Mouse (Mus musculus): Measurements from ENCODE around the gene Ager. TPM values are rescaled to one million over a fixed set of nuclear protein-coding genes. Genes with fewer than 3 reads are reported as not detected.
A peak's percentile ranks its signal among the peaks of the same experiment; 100 is the strongest.

Ager gene
- polyA plus RNA-seq, 1 experiment from 2014 or later = 1.5 TPM

- no peak for TF ChIP-seq CTCF (IDR thresholded peaks at IDR 0.05; ENCODE audit: low read depth)
- H3K9ac ChIP-seq (ENCODE audit: low read depth, low read length) = peak within 1 kb of the TSS; percentile 57
- H3K27ac ChIP-seq (ENCODE audit: low read depth, low read length) = 0 out of 2 replicates have a peak within 1 kb of the TSS, but pooled peaks have one; percentile 41
- no peaks in the 10 kb centered on the region for H3K27me3 ChIP-seq (replicated peaks; ENCODE audit: control insufficient read depth, insufficient read depth, low read length)
- 0 out of 2 replicates have a peak, but pooled peaks cover 7% of the 10 kb centered on the region for H3K4me1 ChIP-seq (replicated peaks; ENCODE audit: control insufficient read depth, insufficient read depth, low read length)
- ATAC-seq = peak; percentile 70
- WGBS = under 1% methylated on average over 16 of the region's 16 CpGs
- no peaks in the 10 kb centered on the region; the same call in 1 of the 2 replicates for H3K36me3 ChIP-seq (ENCODE audit: control insufficient read depth, insufficient read depth)
- H3K4me3 ChIP-seq (ENCODE audit: low read depth, low read length) = peak within 1 kb of the TSS; percentile 56
- peak within 1 kb of the TSS; percentile 80 for H3K4me2 ChIP-seq (replicated peaks; ENCODE audit: low read depth)
- H3K9me3 ChIP-seq (ENCODE audit: control insufficient read depth) = no peaks in the 10 kb centered on the region
Measured at GRCm38 (mm10) chr17:34644608-34645007, 46.9 kb downstream of the Ager start, which contains the start of gene Fkbpl. Fkbpl (plus strand) TSS chr17:34644764.

- WGBS = 44% methylated on average over 10 of the region's 10 CpGs
- TF ChIP-seq CTCF (IDR thresholded peaks at IDR 0.05; ENCODE audit: low read depth) = no peak
- Histone ChIP-seq H3K4me3 (ENCODE audit: low read depth, low read length) (peak overlapping the region; percentile 56), H3K4me2 (replicated peaks; ENCODE audit: low read depth) (peak overlapping the region; percentile 80), H3K9ac (ENCODE audit: low read depth, low read length) (peak overlapping the region; percentile 57), H3K36me3 (ENCODE audit: control insufficient read depth, insufficient read depth) (peaks cover 7% of the 10 kb centered on the region), H3K27me3 (replicated peaks; ENCODE audit: control insufficient read depth, insufficient read depth, low read length) (no peaks in the 10 kb centered on the region), H3K9me3 (ENCODE audit: control insufficient read depth) (no peaks in the 10 kb centered on the region), H3K4me1 (replicated peaks; ENCODE audit: control insufficient read depth, insufficient read depth, low read length) (0 out of 2 replicates have a peak, but pooled peaks cover 7% of the 10 kb centered on the region), H3K27ac (ENCODE audit: low read depth, low read length) (no peak overlapping the region)
- no peak for ATAC-seq
Measured at GRCm38 (mm10) chr17:34645256-34645829, 47.7 kb downstream of the Ager start.

- Histone ChIP-seq H3K4me3 (ENCODE audit: low read depth, low read length) (no peak overlapping the region), H3K4me2 (replicated peaks; ENCODE audit: low read depth) (peak overlapping the region; percentile 48; the same call in 1 of the 2 replicates), H3K4me1 (replicated peaks; ENCODE audit: control insufficient read depth, insufficient read depth, low read length) (0 out of 2 replicates have a peak, but pooled peaks cover 7% of the 10 kb centered on the region), H3K36me3 (ENCODE audit: control insufficient read depth, insufficient read depth) (peaks cover 9% of the 10 kb centered on the region), H3K27me3 (replicated peaks; ENCODE audit: control insufficient read depth, insufficient read depth, low read length) (no peaks in the 10 kb centered on the region), H3K27ac (ENCODE audit: low read depth, low read length) (no peak overlapping the region), H3K9ac (ENCODE audit: low read depth, low read length) (no peak overlapping the region), H3K9me3 (ENCODE audit: control insufficient read depth) (no peaks in the 10 kb centered on the region)
- TF ChIP-seq CTCF (IDR thresholded peaks at IDR 0.05; ENCODE audit: low read depth) = no peak
- WGBS = 85% methylated on average over 30 of the region's 30 CpGs
- ATAC-seq = no peak
Measured at GRCm38 (mm10) chr17:34645831-34646511, 48.3 kb downstream of the Ager start.

- Histone ChIP-seq H3K27ac (ENCODE audit: low read depth, low read length) (peak within 1 kb of the TSS; percentile 47; the same call in 1 of the 2 replicates), H3K36me3 (ENCODE audit: control insufficient read depth, insufficient read depth) (peaks cover 16% of the 10 kb centered on the region), H3K4me3 (ENCODE audit: low read depth, low read length) (peak within 1 kb of the TSS; percentile 97), H3K9me3 (ENCODE audit: control insufficient read depth) (no peaks in the 10 kb centered on the region), H3K9ac (ENCODE audit: low read depth, low read length) (peak within 1 kb of the TSS; percentile 81), H3K4me2 (replicated peaks; ENCODE audit: low read depth) (peak within 1 kb of the TSS; percentile 92), H3K4me1 (replicated peaks; ENCODE audit: control insufficient read depth, insufficient read depth, low read length) (0 out of 2 replicates have a peak, but pooled peaks cover 4% of the 10 kb centered on the region), H3K27me3 (replicated peaks; ENCODE audit: control insufficient read depth, insufficient read depth, low read length) (no peaks in the 10 kb centered on the region)
- TF ChIP-seq CTCF (IDR thresholded peaks at IDR 0.05; ENCODE audit: low read depth) = no peak
- WGBS = under 1% methylated on average over 65 of the region's 66 CpGs
- ATAC-seq = peak; percentile 97
Measured at GRCm38 (mm10) chr17:34646906-34647787, 49.5 kb downstream of the Ager start, which contains the start of gene Atf6b. Atf6b (plus strand) TSS chr17:34647146.

- WGBS = 86% methylated on average over 16 of the region's 16 CpGs
- ATAC-seq = no peak
- peak overlapping the region; percentile 92 for H3K4me2 ChIP-seq (replicated peaks; ENCODE audit: low read depth)
- 0 out of 2 replicates have a peak, but pooled peaks cover 4% of the 10 kb centered on the region for H3K4me1 ChIP-seq (replicated peaks; ENCODE audit: control insufficient read depth, insufficient read depth, low read length)
- no peak for TF ChIP-seq CTCF (IDR thresholded peaks at IDR 0.05; ENCODE audit: low read depth)
- H3K4me3 ChIP-seq (ENCODE audit: low read depth, low read length) = no peak overlapping the region; the same call in 1 of the 2 replicates
- H3K9me3 ChIP-seq (ENCODE audit: control insufficient read depth) = no peaks in the 10 kb centered on the region
- no peak overlapping the region for H3K9ac ChIP-seq (ENCODE audit: low read depth, low read length)
- no peak overlapping the region for H3K27ac ChIP-seq (ENCODE audit: low read depth, low read length)
- H3K27me3 ChIP-seq (replicated peaks; ENCODE audit: control insufficient read depth, insufficient read depth, low read length) = no peaks in the 10 kb centered on the region
- H3K36me3 ChIP-seq (ENCODE audit: control insufficient read depth, insufficient read depth) = peaks cover 28% of the 10 kb centered on the region
Measured at GRCm38 (mm10) chr17:34648141-34648890, 50.7 kb downstream of the Ager start.
